Mouse (Mus musculus): ENCODE data around the gene 2010300C02Rik. TPM values are rescaled to one million over a fixed set of nuclear protein-coding genes. Genes with fewer than 3 reads are reported as not detected.
A peak's percentile ranks its signal among the peaks of the same experiment; 100 is the strongest.

2010300C02Rik gene
- total RNA-seq, 2 experiments from 2014 or later: 260 to 286 TPM

DNA sequence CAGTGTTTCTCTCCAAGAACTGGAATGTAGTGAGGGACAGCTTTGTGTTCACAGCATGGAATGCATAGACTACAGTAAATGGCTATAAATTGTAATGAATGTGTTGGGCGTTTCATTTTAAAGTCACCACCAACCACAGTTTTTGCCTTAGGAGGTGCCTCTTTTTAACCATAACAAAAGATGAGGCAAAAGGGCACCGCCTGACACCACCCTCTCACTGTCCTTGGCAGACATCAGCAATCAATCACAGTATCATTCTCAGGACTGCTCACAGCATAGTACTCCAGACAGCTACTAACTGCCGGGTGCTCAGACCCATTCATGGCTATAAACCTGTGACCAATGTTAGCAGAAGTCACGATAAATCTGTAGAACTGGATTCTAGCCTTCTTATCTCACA, 48.6 kb downstream of the 2010300C02Rik start:
- no peak for DNase-seq (ENCODE audit: low spot score in 2 of 2)

GRCm38 (mm10) chr1:37667386-37667785, 52.5 kb downstream of the 2010300C02Rik start:
- DNase-seq (ENCODE audit: low spot score in 2 of 2): no peak

DNA sequence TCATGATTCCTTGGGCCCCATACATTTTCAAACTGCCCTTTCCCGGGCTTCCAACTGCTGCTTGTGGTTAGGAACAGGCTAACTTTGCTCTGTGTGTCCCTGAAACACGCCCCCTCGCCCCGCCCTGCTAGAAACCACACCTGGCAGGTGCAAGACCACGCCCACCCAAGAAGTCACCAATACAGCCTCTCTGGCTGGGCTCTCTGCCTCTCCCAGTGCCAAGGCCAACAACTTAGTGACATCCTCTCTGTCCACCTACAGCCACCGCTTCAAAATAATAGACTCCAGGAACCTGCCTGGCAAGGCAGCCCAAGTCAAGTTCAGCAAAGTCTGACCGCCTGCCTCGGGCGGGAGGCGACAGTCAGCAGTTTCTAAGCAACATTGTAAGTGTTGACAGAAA, 53.3 kb downstream of the 2010300C02Rik start:
- DNase-seq (ENCODE audit: low spot score in 2 of 2): no peak

GRCm38 (mm10) chr1:37665539-37666323, 54.2 kb downstream of the 2010300C02Rik start:
- no peak for DNase-seq (ENCODE audit: low spot score in 2 of 2)

- no peak for DNase-seq (ENCODE audit: low spot score in 2 of 2)
These were observed 55.4 kb downstream of the 2010300C02Rik start for GRCm38 (mm10) chr1:37664496-37664895.

DNA sequence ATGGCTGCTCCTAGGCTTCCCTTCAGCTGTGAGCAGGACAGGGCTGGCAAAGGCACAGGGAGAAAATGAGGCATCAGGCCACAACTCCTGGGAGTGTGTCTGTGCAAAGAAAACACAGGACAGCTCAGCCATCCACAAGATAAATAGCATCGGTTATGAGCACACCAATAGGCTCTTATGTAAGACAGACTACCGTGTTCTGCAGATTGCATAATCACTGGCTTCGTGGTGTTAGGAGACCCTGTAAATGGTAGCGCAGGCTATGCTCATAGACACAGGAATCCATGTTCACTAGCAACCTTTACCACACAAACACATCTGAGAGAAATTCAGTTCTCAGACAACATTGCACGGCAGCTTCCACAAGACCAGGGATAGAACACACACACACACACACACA, 56.3 kb downstream of the 2010300C02Rik start:
- DNase-seq (ENCODE audit: low spot score in 2 of 2): no peak

DNA sequence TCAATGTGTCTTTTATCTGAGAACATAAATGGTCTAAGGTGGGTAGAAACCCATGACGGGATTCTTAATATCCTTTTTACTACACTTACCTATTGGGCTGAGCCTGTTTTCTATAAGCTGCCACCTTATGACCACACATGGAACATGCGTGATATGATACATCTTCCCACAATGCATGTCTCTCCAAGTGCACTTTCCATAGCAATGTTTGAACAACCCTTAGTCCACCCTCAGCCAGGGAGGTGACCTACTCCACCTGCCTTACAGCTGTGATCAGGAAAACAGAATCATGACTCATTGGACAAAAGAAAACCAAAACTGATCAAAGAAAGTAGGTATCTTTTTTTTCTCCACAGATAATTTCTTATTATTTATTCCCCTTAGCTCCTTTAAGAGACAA, 63.9 kb downstream of the 2010300C02Rik start:
- no peak for DNase-seq (ENCODE audit: low spot score in 2 of 2)

GRCm38 (mm10) chr1:37653992-37654391, 65.9 kb downstream of the 2010300C02Rik start:
- no peak for DNase-seq (ENCODE audit: low spot score in 2 of 2)

GRCm38 (mm10) chr1:37647066-37647465, 72.8 kb downstream of the 2010300C02Rik start:
- no peak for DNase-seq (ENCODE audit: low spot score in 2 of 2)

DNA sequence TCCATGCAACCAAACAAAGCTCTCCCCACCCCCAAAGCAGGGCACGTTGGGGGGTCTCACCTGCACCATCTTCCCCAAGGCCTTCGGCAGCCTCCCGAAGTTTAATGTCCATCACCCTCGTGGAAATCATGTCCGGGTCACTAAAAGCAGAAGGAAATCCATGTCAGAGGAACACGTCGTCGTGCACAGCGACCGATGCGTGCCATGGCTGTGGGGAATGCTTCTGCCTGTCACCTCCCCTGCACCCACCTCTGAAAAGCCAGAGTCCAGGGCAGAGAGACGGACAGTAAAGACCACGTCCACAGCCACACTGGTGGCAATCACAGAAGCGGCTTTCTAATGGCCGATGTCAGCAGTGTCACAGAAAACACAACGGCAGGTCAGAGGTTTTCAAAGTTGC, 75.4 kb downstream of the 2010300C02Rik start:
- DNase-seq (ENCODE audit: low spot score in 2 of 2): no peak

DNA sequence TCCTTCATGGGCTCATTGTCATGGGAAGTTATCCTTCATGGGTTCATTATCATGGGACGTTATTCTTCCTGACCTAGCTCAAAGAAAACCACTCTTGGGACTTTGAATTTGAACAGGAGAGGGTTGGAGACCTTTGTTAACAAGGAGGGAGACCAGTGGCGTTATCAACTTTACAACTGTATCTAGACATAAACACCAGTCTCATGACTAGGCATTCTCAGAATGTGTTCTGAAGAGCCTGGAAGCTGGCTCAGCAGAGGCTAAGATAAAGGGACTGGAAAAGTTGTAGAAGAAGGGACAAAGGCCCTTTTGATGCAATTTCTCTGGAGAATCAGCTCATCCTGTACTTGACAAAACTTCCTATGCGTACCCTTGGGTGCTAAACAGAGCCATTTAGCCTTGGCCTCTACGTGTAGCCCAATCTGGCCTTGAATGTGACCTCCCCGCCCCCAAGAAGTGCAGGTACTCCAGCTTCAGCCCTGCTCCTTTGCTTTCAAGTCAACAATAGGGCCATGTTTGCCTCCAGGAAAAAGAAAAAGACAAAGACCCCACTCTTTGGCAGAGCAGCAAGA, 76.0 kb downstream of the 2010300C02Rik start:
- no peak for DNase-seq (ENCODE audit: low spot score in 2 of 2)

DNA sequence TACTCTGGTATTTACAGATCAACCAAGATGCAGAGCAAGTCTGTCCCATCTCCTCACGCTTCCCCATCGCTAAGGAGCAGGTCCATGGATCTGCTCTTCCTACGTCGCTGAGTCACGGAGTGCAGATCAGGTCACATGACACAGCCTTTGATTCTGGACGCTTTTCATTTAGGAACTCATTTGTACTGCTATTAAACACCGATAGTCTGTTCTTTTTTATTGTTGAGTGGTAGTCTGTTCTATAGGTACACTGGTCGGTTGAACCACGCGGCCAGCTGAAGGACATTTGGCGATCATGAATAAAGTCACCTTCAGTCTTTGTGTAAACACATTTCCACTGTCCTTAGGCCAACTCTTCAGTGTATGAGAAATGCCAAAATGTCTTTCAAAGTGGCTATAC, 78.5 kb downstream of the 2010300C02Rik start:
- no peak for DNase-seq (ENCODE audit: low spot score in 2 of 2)

GRCm38 (mm10) chr1:37639101-37639500, 80.8 kb downstream of the 2010300C02Rik start:
- peak; percentile 75 to 82 for DNase-seq (ENCODE audit: low spot score in 2 of 2)

DNA sequence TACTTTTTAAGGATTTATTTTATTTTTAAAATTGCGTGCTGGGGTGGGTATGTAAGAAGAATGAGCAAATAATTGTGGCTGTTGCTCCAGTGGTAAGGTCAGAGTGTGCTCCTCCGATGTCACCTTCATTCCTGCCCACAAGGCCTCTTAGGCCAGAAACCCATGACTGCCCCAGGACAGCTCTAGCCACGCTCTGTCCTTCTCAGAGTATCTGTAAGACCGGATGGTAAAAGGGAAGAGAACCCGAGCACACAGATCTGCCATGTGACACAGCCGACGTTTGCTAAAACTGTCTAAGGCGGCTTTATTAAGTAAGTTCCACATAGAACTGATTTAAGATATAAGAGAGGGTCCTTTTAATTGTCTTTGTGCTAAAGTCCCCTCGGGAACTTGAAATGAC, 81.3 kb downstream of the 2010300C02Rik start:
- no peak for DNase-seq (ENCODE audit: low spot score in 2 of 2)

DNA sequence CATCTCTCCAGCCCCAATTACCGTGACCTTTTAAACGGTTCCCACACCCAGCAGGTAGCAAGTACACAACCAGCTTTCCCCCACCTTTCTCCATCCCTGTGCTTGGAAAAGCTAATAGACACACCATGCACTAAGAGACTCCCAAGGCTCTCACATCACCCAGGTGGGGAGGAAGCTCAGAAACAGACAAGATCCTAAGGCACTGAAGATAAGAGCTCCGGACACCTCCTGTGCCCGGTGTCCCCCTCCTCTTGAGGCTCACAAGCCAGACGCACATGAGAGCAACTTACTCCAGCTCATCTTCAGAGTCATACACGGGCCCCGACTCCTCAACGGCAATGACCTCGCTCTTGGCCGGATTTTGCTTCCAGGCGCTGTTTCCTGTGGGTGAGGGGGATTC, 82.3 kb downstream of the 2010300C02Rik start:
- no peak for DNase-seq (ENCODE audit: low spot score in 2 of 2)

GRCm38 (mm10) chr1:37636824-37637223, 83.1 kb downstream of the 2010300C02Rik start:
- DNase-seq (ENCODE audit: low spot score in 2 of 2): no peak

DNA sequence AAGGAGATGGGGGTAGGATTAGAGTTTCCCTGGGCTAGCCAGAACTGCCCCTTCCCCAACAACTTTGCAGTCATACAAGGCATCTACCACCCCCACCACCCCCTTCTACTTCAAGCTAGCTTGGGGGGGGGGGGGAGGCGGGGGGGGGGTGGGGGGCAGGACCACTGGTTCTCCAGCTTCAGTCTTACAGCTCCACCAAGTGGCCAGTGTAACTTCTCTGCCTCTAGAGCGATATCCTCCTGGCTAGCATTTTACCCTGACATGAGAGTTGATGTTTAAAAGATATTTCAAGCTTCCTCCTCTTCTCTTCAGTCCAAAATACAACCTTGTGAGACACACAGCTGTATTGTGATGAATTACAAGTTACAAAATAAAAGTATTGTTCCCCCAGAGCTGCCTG, 83.7 kb downstream of the 2010300C02Rik start:
- no peak for DNase-seq (ENCODE audit: low spot score in 2 of 2)

GRCm38 (mm10) chr1:37635716-37636115, 84.2 kb downstream of the 2010300C02Rik start:
- no peak for DNase-seq (ENCODE audit: low spot score in 2 of 2)

DNA sequence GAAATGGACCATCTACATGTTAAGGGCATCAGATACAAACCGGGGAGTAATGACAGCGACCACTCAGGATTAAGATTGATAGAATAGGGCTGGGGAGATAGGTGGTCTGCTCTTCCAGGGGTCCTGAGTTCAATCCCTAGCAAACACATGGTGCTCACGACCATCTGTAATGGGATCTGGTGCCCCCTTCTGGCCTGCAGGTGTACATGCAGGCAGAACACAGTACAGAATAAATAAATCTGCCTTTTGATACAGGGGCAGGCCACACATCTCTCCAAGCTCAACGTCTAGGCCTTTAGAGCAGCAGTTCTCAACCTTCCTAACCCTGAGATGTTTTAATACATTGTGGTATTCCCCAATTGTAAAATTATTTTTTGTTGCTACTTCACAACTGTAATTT, 85.2 kb downstream of the 2010300C02Rik start:
- DNase-seq (ENCODE audit: low spot score in 2 of 2): peak in 1 of 2 experiments; percentile 54

- no peak for DNase-seq (ENCODE audit: low spot score in 2 of 2)
These were observed 86.4 kb downstream of the 2010300C02Rik start for GRCm38 (mm10) chr1:37633516-37633915.

- DNase-seq (ENCODE audit: low spot score in 2 of 2): no peak
These were observed 87.5 kb downstream of the 2010300C02Rik start for GRCm38 (mm10) chr1:37632425-37632824.

GRCm38 (mm10) chr1:37631456-37631855, 88.4 kb downstream of the 2010300C02Rik start:
- no peak for DNase-seq (ENCODE audit: low spot score in 2 of 2)

All from layer of hippocampus, postnatal 14 days (tissue).